Mouse (Mus musculus): Measurements from ENCODE around the gene Tcf7l2. TPM values are rescaled to one million over a fixed set of nuclear protein-coding genes. Genes with fewer than 3 reads are reported as not detected.

Gene Tcf7l2
- polyA plus RNA-seq, 1 experiment from 2014 or later: 180 TPM

- no peak overlapping the region for H3K4me2 ChIP-seq (replicated peaks)
Observed at GRCm38 (mm10) chr19:55710841-55711240, 30.8 kb upstream of the Tcf7l2 start.

GRCm38 (mm10) chr19:55711701-55712100 lies 29.9 kb upstream of the Tcf7l2 start:
- Histone ChIP-seq H3K4me3 (no peak overlapping the region), H3K27ac (no peak overlapping the region), H3K36me3 (no peaks in the 10 kb centered on the region), H3K9me3 (no peaks in the 10 kb centered on the region), H3K4me2 (replicated peaks) (no peak overlapping the region), H3K4me1 (peaks cover 9% of the 10 kb centered on the region; the same call in 1 of the 2 replicates), H3K27me3 (no peaks in the 10 kb centered on the region), H3K9ac (no peak overlapping the region)
- 77% methylated on average over 5 of the region's 5 CpGs for WGBS
- no peak for ATAC-seq (ENCODE audit: low FRiP score, low read depth)

More at GRCm38 (mm10) chr19:55710841-55711240, 30.8 kb upstream of the Tcf7l2 start:
- no peaks in the 10 kb centered on the region for H3K9me3 ChIP-seq
- H3K4me3 ChIP-seq: no peak overlapping the region
- no peaks in the 10 kb centered on the region for H3K36me3 ChIP-seq
- 75% methylated on average over 5 of the region's 5 CpGs for WGBS
- no peaks in the 10 kb centered on the region for H3K27me3 ChIP-seq
- H3K9ac ChIP-seq: no peak overlapping the region
- no peak overlapping the region for H3K27ac ChIP-seq
- peaks cover 9% of the 10 kb centered on the region; the same call in 1 of the 2 replicates for H3K4me1 ChIP-seq
- ATAC-seq (ENCODE audit: low FRiP score, low read depth): no peak

- 71% methylated on average over 2 of the region's 2 CpGs for WGBS
- peaks cover 5% of the 10 kb centered on the region; the same call in 1 of the 2 replicates for H3K4me1 ChIP-seq
- ATAC-seq (ENCODE audit: low FRiP score, low read depth): no peak
Observed at GRCm38 (mm10) chr19:55712678-55713077, 28.9 kb upstream of the Tcf7l2 start.

GRCm38 (mm10) chr19:55714015-55714414 lies 27.6 kb upstream of the Tcf7l2 start:
- ATAC-seq (ENCODE audit: low FRiP score, low read depth): no peak
- no peak overlapping the region for H3K9ac ChIP-seq
- no peak overlapping the region for H3K4me2 ChIP-seq (replicated peaks)
- no peaks in the 10 kb centered on the region for H3K27me3 ChIP-seq
- no peaks in the 10 kb centered on the region for H3K36me3 ChIP-seq
- 92% methylated on average over 4 of the region's 4 CpGs for WGBS
- H3K4me3 ChIP-seq: no peak overlapping the region
- H3K9me3 ChIP-seq: no peaks in the 10 kb centered on the region
- no peaks in the 10 kb centered on the region for H3K4me1 ChIP-seq
- no peak overlapping the region for H3K27ac ChIP-seq

More at GRCm38 (mm10) chr19:55712678-55713077, 28.9 kb upstream of the Tcf7l2 start:
- Histone ChIP-seq H3K9ac (no peak overlapping the region), H3K4me2 (replicated peaks) (no peak overlapping the region), H3K36me3 (no peaks in the 10 kb centered on the region), H3K4me3 (no peak overlapping the region), H3K27me3 (no peaks in the 10 kb centered on the region), H3K27ac (no peak overlapping the region), H3K9me3 (no peaks in the 10 kb centered on the region)

GRCm38 (mm10) chr19:55714665-55715064 lies 27.0 kb upstream of the Tcf7l2 start:
- H3K9ac ChIP-seq: no peak overlapping the region
- H3K9me3 ChIP-seq: no peaks in the 10 kb centered on the region
- no peak overlapping the region for H3K27ac ChIP-seq
- WGBS: 74% methylated on average over 3 of the region's 3 CpGs
- no peak for ATAC-seq (ENCODE audit: low FRiP score, low read depth)
- no peaks in the 10 kb centered on the region for H3K36me3 ChIP-seq
- H3K4me1 ChIP-seq: no peaks in the 10 kb centered on the region
- no peak overlapping the region for H3K4me3 ChIP-seq
- H3K4me2 ChIP-seq (replicated peaks): no peak overlapping the region
- no peaks in the 10 kb centered on the region for H3K27me3 ChIP-seq

GRCm38 (mm10) chr19:55719083-55719482 lies 22.5 kb upstream of the Tcf7l2 start:
- no peak overlapping the region for H3K27ac ChIP-seq
- no peaks in the 10 kb centered on the region for H3K27me3 ChIP-seq
- H3K4me3 ChIP-seq: no peak overlapping the region
- H3K4me1 ChIP-seq: peaks cover 10% of the 10 kb centered on the region
- H3K36me3 ChIP-seq: no peaks in the 10 kb centered on the region
- no peak overlapping the region for H3K9ac ChIP-seq
- no peak for ATAC-seq (ENCODE audit: low FRiP score, low read depth)
- WGBS: 73% methylated on average over 6 of the region's 6 CpGs
- no peak overlapping the region for H3K4me2 ChIP-seq (replicated peaks)
- H3K9me3 ChIP-seq: no peaks in the 10 kb centered on the region

- H3K4me2 ChIP-seq (replicated peaks): no peak overlapping the region
- no peak overlapping the region for H3K4me3 ChIP-seq
- 0 out of 2 replicates have a peak, but pooled peaks cover under 1% of the 10 kb centered on the region for H3K9me3 ChIP-seq
- no peak overlapping the region for H3K9ac ChIP-seq
- no peak for ATAC-seq (ENCODE audit: low FRiP score, low read depth)
- no peaks in the 10 kb centered on the region for H3K27me3 ChIP-seq
- no peak overlapping the region for H3K27ac ChIP-seq
- peaks cover 10% of the 10 kb centered on the region for H3K4me1 ChIP-seq
- H3K36me3 ChIP-seq: no peaks in the 10 kb centered on the region
- 77% methylated on average over 20 of the region's 20 CpGs for WGBS
Observed at GRCm38 (mm10) chr19:55719524-55720408, 21.9 kb upstream of the Tcf7l2 start.

GRCm38 (mm10) chr19:55720409-55721092 lies 21.1 kb upstream of the Tcf7l2 start:
- Histone ChIP-seq H3K4me2 (replicated peaks) (no peak overlapping the region), H3K9ac (no peak overlapping the region), H3K4me1 (peaks cover 10% of the 10 kb centered on the region), H3K27ac (no peak overlapping the region), H3K9me3 (peaks cover 3% of the 10 kb centered on the region; the same call in 1 of the 2 replicates), H3K36me3 (no peaks in the 10 kb centered on the region), H3K27me3 (no peaks in the 10 kb centered on the region), H3K4me3 (no peak overlapping the region)
- 79% methylated on average over 16 of the region's 16 CpGs for WGBS
- ATAC-seq (ENCODE audit: low FRiP score, low read depth): no peak

- no peak for ATAC-seq (ENCODE audit: low FRiP score, low read depth)
- H3K36me3 ChIP-seq: no peaks in the 10 kb centered on the region
- no peak overlapping the region for H3K4me3 ChIP-seq
- H3K4me2 ChIP-seq (replicated peaks): no peak overlapping the region
- WGBS: 15% methylated on average over 6 of the region's 6 CpGs
- peaks cover 10% of the 10 kb centered on the region for H3K4me1 ChIP-seq
- no peak overlapping the region for H3K9ac ChIP-seq
- H3K9me3 ChIP-seq: peaks cover 5% of the 10 kb centered on the region
- H3K27ac ChIP-seq: no peak overlapping the region; the same call in 1 of the 2 replicates
- H3K27me3 ChIP-seq: no peaks in the 10 kb centered on the region
Observed at GRCm38 (mm10) chr19:55722376-55722775, 19.2 kb upstream of the Tcf7l2 start.

GRCm38 (mm10) chr19:55729376-55729775 lies 12.2 kb upstream of the Tcf7l2 start:
- 72% methylated on average over 8 of the region's 8 CpGs for WGBS
- Histone ChIP-seq H3K27ac (no peak overlapping the region), H3K4me1 (peaks cover 15% of the 10 kb centered on the region; the same call in 1 of the 2 replicates), H3K9me3 (peaks cover 7% of the 10 kb centered on the region), H3K36me3 (no peaks in the 10 kb centered on the region), H3K4me2 (replicated peaks) (no peak overlapping the region), H3K4me3 (no peak overlapping the region), H3K27me3 (no peaks in the 10 kb centered on the region), H3K9ac (no peak overlapping the region)
- ATAC-seq (ENCODE audit: low FRiP score, low read depth): no peak

GRCm38 (mm10) chr19:55732499-55732898 lies 9.1 kb upstream of the Tcf7l2 start:
- Histone ChIP-seq H3K4me1 (peaks cover 18% of the 10 kb centered on the region; the same call in 1 of the 2 replicates), H3K9ac (no peak overlapping the region), H3K4me2 (replicated peaks) (no peak overlapping the region), H3K36me3 (no peaks in the 10 kb centered on the region), H3K27me3 (no peaks in the 10 kb centered on the region), H3K27ac (no peak overlapping the region), H3K9me3 (0 out of 2 replicates have a peak, but pooled peaks cover under 1% of the 10 kb centered on the region), H3K4me3 (no peak overlapping the region)
- ATAC-seq (ENCODE audit: low FRiP score, low read depth): no peak
- WGBS: 38% methylated on average over 6 of the region's 6 CpGs

- 21% methylated on average over 3 of the region's 3 CpGs for WGBS
- no peaks in the 10 kb centered on the region for H3K27me3 ChIP-seq
- H3K4me3 ChIP-seq: no peak overlapping the region
- no peaks in the 10 kb centered on the region for H3K36me3 ChIP-seq
- ATAC-seq (ENCODE audit: low FRiP score, low read depth): no peak
- peaks cover 18% of the 10 kb centered on the region; the same call in 1 of the 2 replicates for H3K4me1 ChIP-seq
- no peaks in the 10 kb centered on the region for H3K9me3 ChIP-seq
- H3K27ac ChIP-seq: no peak overlapping the region
- no peak overlapping the region for H3K9ac ChIP-seq
- H3K4me2 ChIP-seq (replicated peaks): no peak overlapping the region
Observed at GRCm38 (mm10) chr19:55732994-55733393, 8.6 kb upstream of the Tcf7l2 start.
